Mouse (Mus musculus) C2C12 (cell line): ENCODE measurements around the gene Ranbp3l. TPM values are rescaled to one million over a fixed set of nuclear protein-coding genes. Genes with fewer than 3 reads are reported as not detected.
"Not testable (repeated sequence)": the region's sequence is repeated elsewhere in the genome, so short reads cannot be mapped to it uniquely, and the experiment has no call there.

Experiments used
- H3K27me3 ChIP-seq: one replicate; pipeline ENCODE4 v1.6.1; 2011; ENCODE audit not compliant: control insufficient read depth, insufficient read depth, insufficient read length
- H3K36me3 ChIP-seq: one replicate; pipeline ENCODE4 v1.6.1; 2011; ENCODE audit not compliant: control insufficient read depth, insufficient read depth
- H3K4me3 ChIP-seq: one replicate; pipeline ENCODE4 v1.5.1; 2011; ENCODE audit warnings: mild to moderate bottlenecking, control low read depth; ENCODE audit not compliant: poor library complexity, insufficient read depth, severe bottlenecking
- H3K79me2 ChIP-seq: one replicate; pipeline ENCODE4 v1.6.1; 2011; ENCODE audit not compliant: control insufficient read depth, insufficient read depth
- H3K79me3 ChIP-seq: one replicate; pipeline ENCODE4 v1.6.1; 2011; ENCODE audit warnings: low read depth, control low read depth
- H3ac ChIP-seq: one replicate; pipeline ENCODE3; 2011; ENCODE audit warnings: low read depth; ENCODE audit not compliant: control insufficient read depth, insufficient read length
- CEBPB ChIP-seq: IDR thresholded peaks from one replicate; pipeline ENCODE4 v1.6.1; 2011; ENCODE audit warnings: low read depth, mild to moderate bottlenecking, control low read depth, moderate library complexity
- CTCF ChIP-seq: IDR thresholded peaks from one replicate; pipeline ENCODE4 v1.5.1; 2011; ENCODE audit not compliant: control insufficient read depth, insufficient read depth, insufficient read length
- FOSL1 ChIP-seq: IDR thresholded peaks from one replicate; pipeline ENCODE4 v1.8.0; 2011; ENCODE audit warnings: mild to moderate bottlenecking, low read length; ENCODE audit not compliant: poor library complexity, insufficient read depth, severe bottlenecking
- MAX ChIP-seq: IDR thresholded peaks from one replicate; pipeline ENCODE4 v1.6.1; 2011; ENCODE audit warnings: mild to moderate bottlenecking, control low read depth
- MYOD1 ChIP-seq: IDR thresholded peaks from one replicate; pipeline ENCODE4 v1.6.1; 2011; ENCODE audit warnings: low read depth; ENCODE audit not compliant: control insufficient read depth, insufficient read length
- MYOG ChIP-seq: IDR thresholded peaks from one replicate; pipeline ENCODE4 v1.6.1; 2011; ENCODE audit not compliant: control insufficient read depth, insufficient read length; ENCODE audit errors: extremely low read depth
- USF1 ChIP-seq: IDR thresholded peaks from one replicate; pipeline ENCODE4 v1.6.1; 2011; ENCODE audit warnings: low read depth, mild to moderate bottlenecking, control low read depth, moderate library complexity
- polyA plus RNA-seq: library from polyadenylated mRNA; unstranded; fragments of >200 nt; fragmentation: generic; extraction: Trizol; gene quantifications from one replicate; pipeline ENCODE4 v1.2.1, GENCODE M21; 2012; ENCODE audit warnings: missing spikeins

Gene Ranbp3l
- polyA plus RNA-seq, 1 experiment, result 0.06 TPM

DNA sequence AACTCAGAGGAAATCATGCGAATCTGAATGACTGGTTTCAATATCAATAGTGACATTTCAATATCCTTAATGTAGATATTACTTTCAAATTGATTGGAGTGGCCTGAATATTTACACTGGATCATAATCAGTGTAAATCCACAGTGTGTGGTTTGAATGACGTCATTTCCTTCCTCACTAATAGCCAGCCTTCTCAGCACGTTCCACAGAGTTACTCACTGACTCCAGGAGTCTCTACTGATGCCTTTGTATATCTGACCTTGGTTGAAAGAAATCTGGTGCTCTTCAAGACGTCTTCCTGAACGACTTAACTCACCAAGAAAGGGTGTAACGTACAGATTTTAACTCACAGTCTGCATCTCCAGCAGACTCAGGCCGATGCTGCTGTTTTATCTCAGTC lies 27.7 kb downstream of the Ranbp3l start:
- Histone ChIP-seq H3K79me2 (no peaks in the 10 kb centered on the region), H3K79me3 (no peaks in the 10 kb centered on the region)

GRCm38 (mm10) chr15:9002762-9003161 lies 35.0 kb downstream of the Ranbp3l start:
- no peak for TF ChIP-seq CTCF
- TF ChIP-seq CEBPB, result no peak
- no peak for TF ChIP-seq MYOG
- TF ChIP-seq USF1, result no peak
- no peak for TF ChIP-seq FOSL1
- no peak for TF ChIP-seq MAX
- no peak for TF ChIP-seq MYOD1
- Histone ChIP-seq H3K27me3 (no peaks in the 10 kb centered on the region), H3K36me3 (no peaks in the 10 kb centered on the region), H3K79me2 (no peaks in the 10 kb centered on the region), H3K79me3 (no peaks in the 10 kb centered on the region), H3ac (no peak overlapping the region), H3K4me3 (no peak overlapping the region)

More for the DNA sequence above, 27.7 kb downstream of the Ranbp3l start:
- Histone ChIP-seq H3ac (no peak overlapping the region), H3K36me3 (no peaks in the 10 kb centered on the region), H3K27me3 (no peaks in the 10 kb centered on the region), H3K4me3 (no peak overlapping the region)
- TF ChIP-seq USF1 (no peak), CEBPB (no peak), MAX (peak; percentile 31), CTCF (no peak)

- TF ChIP-seq CTCF (no peak), MYOD1 (no peak), CEBPB (no peak), FOSL1 (no peak), MYOG (no peak), USF1 (no peak), MAX (no peak)
- Histone ChIP-seq H3K79me3 (no peaks in the 10 kb centered on the region), H3ac (no peak overlapping the region), H3K27me3 (no peaks in the 10 kb centered on the region), H3K79me2 (no peaks in the 10 kb centered on the region), H3K4me3 (no peak overlapping the region), H3K36me3 (no peaks in the 10 kb centered on the region)
These were observed 41.4 kb downstream of the Ranbp3l start for GRCm38 (mm10) chr15:9009196-9009595.

DNA sequence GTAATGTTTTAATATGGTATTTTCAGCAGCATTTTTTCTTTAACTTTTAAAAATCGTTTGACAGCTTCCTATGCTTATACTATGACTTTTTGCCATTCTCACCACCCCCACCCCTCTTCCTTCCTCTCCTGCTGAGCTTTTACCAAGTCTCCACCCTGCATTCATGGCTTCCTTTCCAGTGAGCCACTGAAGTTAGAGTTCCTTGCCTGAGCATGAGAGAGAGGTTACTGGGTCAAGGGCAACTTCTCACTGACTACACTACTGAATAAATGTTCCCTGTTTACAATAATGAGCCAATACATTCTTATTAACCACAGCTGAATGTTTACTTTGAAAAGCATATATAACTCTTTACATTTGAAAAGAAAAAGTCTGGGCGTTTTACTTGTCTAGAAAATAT lies 46.8 kb downstream of the Ranbp3l start:
- Histone ChIP-seq H3K79me2 (no peaks in the 10 kb centered on the region), H3K27me3 (no peaks in the 10 kb centered on the region), H3K79me3 (no peaks in the 10 kb centered on the region), H3ac (no peak overlapping the region), H3K4me3 (no peak overlapping the region), H3K36me3 (no peaks in the 10 kb centered on the region)
- no peak for TF ChIP-seq MYOG
- no peak for TF ChIP-seq MYOD1
- no peak for TF ChIP-seq CEBPB
- TF ChIP-seq FOSL1, result no peak
- TF ChIP-seq USF1, result no peak
- no peak for TF ChIP-seq CTCF
- TF ChIP-seq MAX, result no peak

- H3K4me3 ChIP-seq, H3ac ChIP-seq, H3K36me3 ChIP-seq, H3K79me3 ChIP-seq, H3K27me3 ChIP-seq, H3K79me2 ChIP-seq: not testable (repeated sequence)
These were observed 47.7 kb downstream of the Ranbp3l start for GRCm38 (mm10) chr15:9015496-9015895.

GRCm38 (mm10) chr15:9055704-9056103 lies 88.0 kb downstream of the Ranbp3l start:
- Histone ChIP-seq H3ac (no peak overlapping the region), H3K79me2 (no peaks in the 10 kb centered on the region), H3K27me3 (no peaks in the 10 kb centered on the region), H3K36me3 (no peaks in the 10 kb centered on the region), H3K4me3 (no peak overlapping the region), H3K79me3 (no peaks in the 10 kb centered on the region)
- TF ChIP-seq MYOD1, result no peak
- no peak for TF ChIP-seq FOSL1
- no peak for TF ChIP-seq MYOG
- no peak for TF ChIP-seq USF1
- no peak for TF ChIP-seq CEBPB
- no peak for TF ChIP-seq MAX
- no peak for TF ChIP-seq CTCF
